Mouse (Mus musculus): ENCODE measurements around the gene Katnal1. TPM values are rescaled to one million over a fixed set of nuclear protein-coding genes. Genes with fewer than 3 reads are reported as not detected.

The Katnal1 gene
- polyA plus RNA-seq, 1 experiment from 2014 or later = 4.3 TPM

DNA sequence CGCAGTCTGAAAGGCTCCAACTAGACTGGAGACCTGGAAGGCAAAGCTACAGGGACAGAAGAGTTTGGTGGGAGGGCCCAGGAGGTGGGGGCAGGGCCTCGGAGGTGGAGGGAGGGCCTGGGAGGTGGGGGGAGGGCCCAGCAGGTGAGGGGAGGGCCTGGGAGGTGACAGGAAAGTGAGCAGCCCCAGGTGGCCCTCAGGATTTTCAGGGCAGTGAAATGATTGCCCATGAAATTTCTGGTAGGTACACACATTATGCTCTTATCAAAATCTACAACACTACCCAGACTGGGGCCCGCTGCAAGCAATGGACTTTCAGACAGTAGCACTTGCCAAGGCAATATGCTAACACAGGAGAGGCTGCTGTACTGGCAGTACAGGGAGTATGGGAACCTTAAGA is 59.5 kb downstream of the Katnal1 start:
- TF ChIP-seq CTCF (IDR thresholded peaks at IDR 0.05) = no peak
- no peak for TF ChIP-seq EP300 (IDR thresholded peaks at IDR 0.05)

GRCm38 (mm10) chr5:148867766-148868165 is 61.4 kb downstream of the Katnal1 start:
- WGBS = 73% methylated on average over 6 of the region's 6 CpGs
- TF ChIP-seq CTCF (IDR thresholded peaks at IDR 0.05) = no peak
- TF ChIP-seq EP300 (IDR thresholded peaks at IDR 0.05) = no peak
- H3K27ac ChIP-seq (ENCODE audit: low read length) = no peak overlapping the region

More for the DNA sequence above, 59.5 kb downstream of the Katnal1 start:
- Histone ChIP-seq H3K9ac (replicated peaks; ENCODE audit: low read depth) (no peak overlapping the region), H3K9me3 (ENCODE audit: low read length) (no peaks in the 10 kb centered on the region), H3K4me3 (ENCODE audit: low read depth, low read length) (no peak overlapping the region), H3K4me1 (ENCODE audit: insufficient read depth, low read depth, low read length) (no peaks in the 10 kb centered on the region), H3K4me2 (replicated peaks; ENCODE audit: low read depth, low read length) (no peak overlapping the region), H3K27ac (ENCODE audit: low read length) (no peak overlapping the region), H3K27me3 (replicated peaks; ENCODE audit: insufficient read depth, low read length) (no peaks in the 10 kb centered on the region), H3K36me3 (ENCODE audit: insufficient read depth, low read length) (no peaks in the 10 kb centered on the region)
- ATAC-seq = no peak
- WGBS = 49% methylated on average over 3 of the region's 3 CpGs
- no peak for DNase-seq (ENCODE audit: low spot score)

GRCm38 (mm10) chr5:148867171-148867570 is 61.9 kb downstream of the Katnal1 start:
- DNase-seq (ENCODE audit: low spot score) (no peak), ATAC-seq (no peak)
- WGBS = 40% methylated on average over 7 of the region's 7 CpGs
- H3K4me1 ChIP-seq (ENCODE audit: insufficient read depth, low read depth, low read length) = no peaks in the 10 kb centered on the region
- H3K4me3 ChIP-seq (ENCODE audit: low read depth, low read length) = no peak overlapping the region
- no peak for TF ChIP-seq CTCF (IDR thresholded peaks at IDR 0.05)
- no peak for TF ChIP-seq EP300 (IDR thresholded peaks at IDR 0.05)
- no peaks in the 10 kb centered on the region for H3K27me3 ChIP-seq (replicated peaks; ENCODE audit: insufficient read depth, low read length)
- no peak overlapping the region for H3K4me2 ChIP-seq (replicated peaks; ENCODE audit: low read depth, low read length)
- H3K9ac ChIP-seq (replicated peaks; ENCODE audit: low read depth) = no peak overlapping the region
- H3K27ac ChIP-seq (ENCODE audit: low read length) = no peak overlapping the region
- H3K9me3 ChIP-seq (ENCODE audit: low read length) = no peaks in the 10 kb centered on the region
- no peaks in the 10 kb centered on the region for H3K36me3 ChIP-seq (ENCODE audit: insufficient read depth, low read length)

More at GRCm38 (mm10) chr5:148867766-148868165, 61.4 kb downstream of the Katnal1 start:
- no peak overlapping the region for H3K4me2 ChIP-seq (replicated peaks; ENCODE audit: low read depth, low read length)
- DNase-seq (ENCODE audit: low spot score) (no peak), ATAC-seq (no peak)
- H3K4me3 ChIP-seq (ENCODE audit: low read depth, low read length) = no peak overlapping the region
- H3K9me3 ChIP-seq (ENCODE audit: low read length) = no peaks in the 10 kb centered on the region
- H3K4me1 ChIP-seq (ENCODE audit: insufficient read depth, low read depth, low read length) = no peaks in the 10 kb centered on the region
- no peak overlapping the region for H3K9ac ChIP-seq (replicated peaks; ENCODE audit: low read depth)
- H3K27me3 ChIP-seq (replicated peaks; ENCODE audit: insufficient read depth, low read length) = no peaks in the 10 kb centered on the region
- H3K36me3 ChIP-seq (ENCODE audit: insufficient read depth, low read length) = no peaks in the 10 kb centered on the region

GRCm38 (mm10) chr5:148866571-148866970 is 62.5 kb downstream of the Katnal1 start:
- H3K36me3 ChIP-seq (ENCODE audit: insufficient read depth, low read length) = no peaks in the 10 kb centered on the region
- DNase-seq (ENCODE audit: low spot score) = no peak
- H3K27me3 ChIP-seq (replicated peaks; ENCODE audit: insufficient read depth, low read length) = no peaks in the 10 kb centered on the region
- no peaks in the 10 kb centered on the region for H3K9me3 ChIP-seq (ENCODE audit: low read length)
- no peak overlapping the region for H3K4me3 ChIP-seq (ENCODE audit: low read depth, low read length)
- no peak overlapping the region for H3K4me2 ChIP-seq (replicated peaks; ENCODE audit: low read depth, low read length)
- TF ChIP-seq CTCF (IDR thresholded peaks at IDR 0.05) (no peak; the same call in 1 of the 2 replicates), EP300 (IDR thresholded peaks at IDR 0.05) (no peak)
- H3K27ac ChIP-seq (ENCODE audit: low read length) = no peak overlapping the region
- no peak overlapping the region for H3K9ac ChIP-seq (replicated peaks; ENCODE audit: low read depth)
- WGBS = 33% methylated on average over 10 of the region's 10 CpGs
- no peak for ATAC-seq
- no peaks in the 10 kb centered on the region for H3K4me1 ChIP-seq (ENCODE audit: insufficient read depth, low read depth, low read length)

DNA sequence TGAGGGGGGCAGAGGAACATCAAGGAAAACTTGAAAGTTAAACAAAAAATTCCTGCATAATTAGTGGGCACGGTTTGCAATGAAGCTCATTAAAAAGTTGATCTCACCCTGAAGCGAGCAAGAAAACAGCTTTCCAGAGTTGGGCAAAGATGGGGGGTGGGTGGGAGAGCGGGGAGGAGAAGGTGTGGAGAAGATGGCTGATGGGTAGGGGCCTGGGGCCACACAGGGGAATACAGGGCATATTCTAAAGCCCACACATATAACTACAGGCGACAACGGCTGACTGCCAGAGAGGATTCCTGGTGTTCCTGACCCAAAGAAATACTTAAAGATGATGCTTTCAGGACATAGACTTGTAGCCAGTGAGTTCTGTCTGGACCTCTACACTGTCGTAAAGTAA is 65.7 kb downstream of the Katnal1 start:
- no peaks in the 10 kb centered on the region for H3K36me3 ChIP-seq (ENCODE audit: insufficient read depth, low read length)
- no peak for TF ChIP-seq CTCF (IDR thresholded peaks at IDR 0.05)
- no peak overlapping the region for H3K9ac ChIP-seq (replicated peaks; ENCODE audit: low read depth)
- no peak overlapping the region for H3K4me3 ChIP-seq (ENCODE audit: low read depth, low read length)
- ATAC-seq (no peak), DNase-seq (ENCODE audit: low spot score) (no peak)
- 71% methylated on average over 6 of the region's 6 CpGs for WGBS
- H3K27ac ChIP-seq (ENCODE audit: low read length) = no peak overlapping the region
- H3K4me1 ChIP-seq (ENCODE audit: insufficient read depth, low read depth, low read length) = no peaks in the 10 kb centered on the region
- no peak overlapping the region for H3K4me2 ChIP-seq (replicated peaks; ENCODE audit: low read depth, low read length)
- H3K27me3 ChIP-seq (replicated peaks; ENCODE audit: insufficient read depth, low read length) = no peaks in the 10 kb centered on the region
- no peaks in the 10 kb centered on the region for H3K9me3 ChIP-seq (ENCODE audit: low read length)

- no peak for TF ChIP-seq EP300 (IDR thresholded peaks at IDR 0.05)
- H3K9me3 ChIP-seq (ENCODE audit: low read length) = no peaks in the 10 kb centered on the region
- H3K9ac ChIP-seq (replicated peaks; ENCODE audit: low read depth) = no peak overlapping the region
- DNase-seq (ENCODE audit: low spot score) = peak; percentile 29
- 60% methylated on average over 10 of the region's 10 CpGs for WGBS
- no peak overlapping the region for H3K4me2 ChIP-seq (replicated peaks; ENCODE audit: low read depth, low read length)
- H3K36me3 ChIP-seq (ENCODE audit: insufficient read depth, low read length) = no peaks in the 10 kb centered on the region
- no peak overlapping the region for H3K4me3 ChIP-seq (ENCODE audit: low read depth, low read length)
- ATAC-seq = no peak
- no peak overlapping the region for H3K27ac ChIP-seq (ENCODE audit: low read length)
- no peaks in the 10 kb centered on the region for H3K27me3 ChIP-seq (replicated peaks; ENCODE audit: insufficient read depth, low read length)
- H3K4me1 ChIP-seq (ENCODE audit: insufficient read depth, low read depth, low read length) = no peaks in the 10 kb centered on the region
Measured at GRCm38 (mm10) chr5:148862853-148863252, 66.3 kb downstream of the Katnal1 start.

DNA sequence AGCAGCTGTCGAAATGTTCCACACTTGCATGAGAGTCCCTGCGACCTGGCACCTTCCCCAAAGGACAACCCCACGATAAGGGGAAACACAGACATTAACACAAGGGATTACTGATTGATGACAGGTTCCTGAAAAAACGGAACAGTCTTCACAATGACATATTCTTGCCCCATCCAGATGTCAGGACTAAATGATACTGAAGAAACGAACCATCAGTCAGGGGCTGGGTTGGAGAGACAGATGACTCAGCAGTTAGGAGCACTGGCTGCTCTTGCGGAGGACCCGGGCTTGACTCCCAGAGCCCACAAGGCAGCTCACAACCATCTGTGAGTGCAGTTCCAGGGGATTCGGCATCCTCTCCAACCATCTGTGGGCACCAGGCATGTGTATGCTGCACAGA is 67.0 kb downstream of the Katnal1 start:
- TF ChIP-seq CTCF (IDR thresholded peaks at IDR 0.05) = no peak
- no peak for TF ChIP-seq EP300 (IDR thresholded peaks at IDR 0.05)
- no peaks in the 10 kb centered on the region for H3K27me3 ChIP-seq (replicated peaks; ENCODE audit: insufficient read depth, low read length)
- no peaks in the 10 kb centered on the region for H3K4me1 ChIP-seq (ENCODE audit: insufficient read depth, low read depth, low read length)
- no peak for DNase-seq (ENCODE audit: low spot score)
- H3K9ac ChIP-seq (replicated peaks; ENCODE audit: low read depth) = no peak overlapping the region
- no peak overlapping the region for H3K4me2 ChIP-seq (replicated peaks; ENCODE audit: low read depth, low read length)
- no peaks in the 10 kb centered on the region for H3K9me3 ChIP-seq (ENCODE audit: low read length)
- no peak overlapping the region for H3K4me3 ChIP-seq (ENCODE audit: low read depth, low read length)
- H3K27ac ChIP-seq (ENCODE audit: low read length) = no peak overlapping the region
- whole genome bisulfite sequencing = 46% methylated on average over 8 of the region's 8 CpGs
- ATAC-seq = no peak
- H3K36me3 ChIP-seq (ENCODE audit: insufficient read depth, low read length) = no peaks in the 10 kb centered on the region
